Mouse (Mus musculus) heart, embryonic 11.5 days (tissue): ENCODE measurements around the gene Gpr137c. TPM values are rescaled to one million over a fixed set of nuclear protein-coding genes. Genes with fewer than 3 reads are reported as not detected.
A peak's percentile ranks its signal among the peaks of the same experiment; 100 is the strongest.

Experiments
- ATAC-seq: fragments of 200-750 bp; cut with Nextera tagmentation; replicated peaks from 2 replicates; pipeline ENCODE4 v1.8.0; 2017; ENCODE audit warnings: moderate library complexity; ENCODE audit not compliant: insufficient number of reproducible peaks, low FRiP score, low TSS enrichment
- H3K27ac ChIP-seq: fragments of 300-500 bp; sonication (generic); 2 replicates; pipeline ENCODE4 v1.5.1; 2014; ENCODE audit warnings: mild to moderate bottlenecking, low read depth, low read length
- H3K27me3 ChIP-seq: fragments of 300-500 bp; sonication (generic); 2 replicates; pipeline ENCODE4 v1.6.1; 2014; ENCODE audit warnings: mild to moderate bottlenecking, low read length, mixed read lengths; ENCODE audit not compliant: control insufficient read depth, insufficient read depth
- H3K36me3 ChIP-seq: fragments of 300-500 bp; sonication (generic); 2 replicates; pipeline ENCODE4 v1.6.1; 2014; ENCODE audit warnings: mild to moderate bottlenecking, low read length, moderate library complexity, mixed read lengths; ENCODE audit not compliant: control insufficient read depth, insufficient read depth
- H3K4me1 ChIP-seq: fragments of 300-500 bp; sonication (generic); 2 replicates; pipeline ENCODE4 v1.6.1; 2014; ENCODE audit warnings: low read length; ENCODE audit not compliant: control insufficient read depth, insufficient read depth
- H3K4me2 ChIP-seq: fragments of 300-500 bp; sonication (generic); 2 replicates; pipeline ENCODE4 v1.6.1; 2014; ENCODE audit warnings: mild to moderate bottlenecking, moderate library complexity
- H3K4me3 ChIP-seq: fragments of 300-500 bp; sonication (generic); 2 replicates; pipeline ENCODE4 v1.5.1; 2014; ENCODE audit warnings: low read depth, low read length
- H3K9ac ChIP-seq: fragments of 300-500 bp; sonication (generic); 2 replicates; pipeline ENCODE4 v1.6.1; 2014; ENCODE audit warnings: mild to moderate bottlenecking, low read depth, low read length, moderate library complexity
- H3K9me3 ChIP-seq: fragments of 300-500 bp; sonication (generic); replicated peaks from 2 replicates; pipeline ENCODE4 v1.6.1; 2016; ENCODE audit warnings: low read length; ENCODE audit not compliant: control insufficient read depth
- WGBS: fragments of 180-500 bp; shearing (Covaris S2); extraction: QIAGEN DNeasy Blood & Tissue Kit; methylation state at CpG from one replicate; pipeline ENCODE4 v1.1.7; 2014; ENCODE audit not compliant: insufficient replicate concordance; 5-methylcytosine and 5-hydroxymethylcytosine counted together
- polyA plus RNA-seq: library from polyadenylated mRNA; unstranded; fragments of >200 nt; fragmentation: Nextera tagmentation; extraction: Ambion mirVana; gene quantifications from 2 replicates; pipeline ENCODE4 v1.2.1, GENCODE M21; 2014

The Gpr137c gene
- polyA plus RNA-seq, 1 experiment from 2014 or later = 7.7 TPM

DNA sequence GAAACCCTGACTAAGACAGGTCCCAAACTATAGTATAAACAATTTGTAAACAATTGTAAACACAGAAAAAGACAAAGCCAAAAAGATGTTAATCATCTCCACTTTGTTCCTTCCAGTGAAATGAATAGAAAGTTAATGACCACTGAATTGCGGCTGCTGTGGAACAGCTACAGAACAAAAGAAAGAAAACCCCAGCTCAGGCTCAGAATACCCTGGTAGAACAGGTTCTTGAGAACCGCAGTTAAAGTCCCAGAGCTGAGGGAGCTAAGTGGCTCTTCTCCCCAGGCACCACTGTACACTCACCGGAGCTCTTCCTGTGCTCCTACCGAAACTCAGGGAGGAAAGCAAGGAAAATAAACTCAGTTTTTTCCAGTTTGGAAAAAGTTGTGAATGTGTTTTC, 8.8 kb upstream of the Gpr137c start:
- Histone ChIP-seq H3K27me3 (no peaks in the 10 kb centered on the region), H3K4me2 (no peak overlapping the region), H3K27ac (no peak overlapping the region), H3K36me3 (no peaks in the 10 kb centered on the region), H3K9me3 (no peaks in the 10 kb centered on the region), H3K9ac (no peak overlapping the region), H3K4me3 (no peak overlapping the region), H3K4me1 (no peaks in the 10 kb centered on the region)
- WGBS = 69% methylated on average over 4 of the region's 4 CpGs
- ATAC-seq = no peak

DNA sequence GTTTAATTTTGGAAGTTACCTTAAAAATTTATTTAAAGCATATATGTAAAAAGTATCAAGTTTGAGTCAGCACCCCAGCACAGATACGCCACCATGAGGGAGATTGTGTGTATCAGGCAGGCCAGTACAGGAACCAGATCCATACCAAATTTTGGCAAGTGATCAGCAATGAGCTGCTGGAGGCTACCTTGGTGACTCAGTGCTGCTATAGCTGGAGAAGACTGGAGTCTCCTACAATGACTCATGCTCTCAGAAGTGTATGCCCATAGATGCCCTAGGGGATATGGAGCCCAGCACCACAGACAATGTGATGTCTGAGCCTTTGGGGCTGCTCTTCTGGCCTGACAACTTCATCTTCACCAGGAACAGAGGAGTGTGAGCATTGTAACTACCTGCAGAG, 8.1 kb upstream of the Gpr137c start:
- Histone ChIP-seq H3K9me3 (no peaks in the 10 kb centered on the region), H3K27ac (no peak overlapping the region), H3K9ac (no peak overlapping the region), H3K4me2 (no peak overlapping the region), H3K27me3 (no peaks in the 10 kb centered on the region), H3K4me3 (no peak overlapping the region), H3K36me3 (no peaks in the 10 kb centered on the region), H3K4me1 (no peaks in the 10 kb centered on the region)
- no peak for ATAC-seq
- WGBS = 83% methylated on average over 1 of the region's 1 CpGs

DNA sequence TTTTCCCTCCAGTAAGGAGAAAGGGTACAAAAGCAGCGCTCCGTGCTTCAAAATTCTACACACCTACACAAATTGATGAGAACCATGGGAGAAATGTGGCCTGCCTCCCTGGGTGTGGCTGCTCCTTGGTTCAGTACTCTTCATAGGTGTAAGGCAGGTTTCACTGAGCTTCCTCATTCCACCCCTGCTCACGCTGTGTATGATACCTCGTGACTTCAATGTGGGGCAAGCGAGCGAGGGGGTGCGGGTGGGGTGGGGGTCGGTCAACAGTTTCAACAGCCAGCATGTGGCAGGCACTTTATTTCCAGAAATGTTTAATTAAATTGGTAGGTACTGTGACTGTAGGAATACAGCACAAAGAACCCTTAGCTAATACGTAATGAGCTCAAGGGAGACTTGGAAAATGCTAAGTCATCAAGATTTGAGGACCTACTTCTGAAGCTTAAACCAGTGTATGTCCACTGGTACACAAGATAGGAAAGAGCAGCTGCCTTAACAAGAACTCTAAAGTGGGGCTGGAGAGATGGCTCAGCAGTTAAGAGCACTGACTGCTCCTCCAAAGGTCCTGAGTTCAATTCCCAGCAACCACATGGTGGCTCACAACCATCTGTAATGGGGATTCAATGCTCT, 2.7 kb upstream of the Gpr137c start:
- no peak for ATAC-seq
- H3K27ac ChIP-seq = no peak overlapping the region
- H3K4me2 ChIP-seq = no peak overlapping the region
- H3K27me3 ChIP-seq = no peaks in the 10 kb centered on the region
- H3K4me3 ChIP-seq = no peak overlapping the region
- WGBS = 89% methylated on average over 9 of the region's 9 CpGs
- no peaks in the 10 kb centered on the region for H3K4me1 ChIP-seq
- no peaks in the 10 kb centered on the region for H3K36me3 ChIP-seq
- H3K9ac ChIP-seq = no peak overlapping the region
- no peaks in the 10 kb centered on the region for H3K9me3 ChIP-seq

DNA sequence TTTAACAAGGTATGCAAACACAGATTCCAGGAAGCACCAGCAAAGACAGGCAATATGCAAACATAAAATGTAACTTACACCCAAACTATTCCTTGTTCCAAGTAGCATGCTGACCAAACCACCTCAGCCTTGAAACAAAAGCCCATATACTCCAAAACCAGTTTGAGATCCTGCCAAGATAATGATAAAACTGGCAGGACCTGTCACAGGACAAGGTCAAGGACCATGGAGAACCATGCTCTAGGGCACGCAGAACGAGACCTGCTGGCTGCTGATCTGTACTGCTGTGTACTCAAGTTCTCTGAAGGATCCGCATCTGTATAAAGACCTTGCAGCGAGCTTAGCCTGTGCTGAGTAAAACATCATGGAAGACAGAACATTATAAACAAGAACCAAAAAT, 1.8 kb upstream of the Gpr137c start:
- no peaks in the 10 kb centered on the region for H3K4me1 ChIP-seq
- no peak overlapping the region for H3K4me2 ChIP-seq
- no peak overlapping the region for H3K4me3 ChIP-seq
- ATAC-seq = no peak
- H3K9ac ChIP-seq = no peak overlapping the region
- H3K27ac ChIP-seq = no peak overlapping the region
- 82% methylated on average over 4 of the region's 4 CpGs for WGBS
- H3K9me3 ChIP-seq = no peaks in the 10 kb centered on the region
- H3K27me3 ChIP-seq = no peaks in the 10 kb centered on the region
- H3K36me3 ChIP-seq = no peaks in the 10 kb centered on the region

DNA sequence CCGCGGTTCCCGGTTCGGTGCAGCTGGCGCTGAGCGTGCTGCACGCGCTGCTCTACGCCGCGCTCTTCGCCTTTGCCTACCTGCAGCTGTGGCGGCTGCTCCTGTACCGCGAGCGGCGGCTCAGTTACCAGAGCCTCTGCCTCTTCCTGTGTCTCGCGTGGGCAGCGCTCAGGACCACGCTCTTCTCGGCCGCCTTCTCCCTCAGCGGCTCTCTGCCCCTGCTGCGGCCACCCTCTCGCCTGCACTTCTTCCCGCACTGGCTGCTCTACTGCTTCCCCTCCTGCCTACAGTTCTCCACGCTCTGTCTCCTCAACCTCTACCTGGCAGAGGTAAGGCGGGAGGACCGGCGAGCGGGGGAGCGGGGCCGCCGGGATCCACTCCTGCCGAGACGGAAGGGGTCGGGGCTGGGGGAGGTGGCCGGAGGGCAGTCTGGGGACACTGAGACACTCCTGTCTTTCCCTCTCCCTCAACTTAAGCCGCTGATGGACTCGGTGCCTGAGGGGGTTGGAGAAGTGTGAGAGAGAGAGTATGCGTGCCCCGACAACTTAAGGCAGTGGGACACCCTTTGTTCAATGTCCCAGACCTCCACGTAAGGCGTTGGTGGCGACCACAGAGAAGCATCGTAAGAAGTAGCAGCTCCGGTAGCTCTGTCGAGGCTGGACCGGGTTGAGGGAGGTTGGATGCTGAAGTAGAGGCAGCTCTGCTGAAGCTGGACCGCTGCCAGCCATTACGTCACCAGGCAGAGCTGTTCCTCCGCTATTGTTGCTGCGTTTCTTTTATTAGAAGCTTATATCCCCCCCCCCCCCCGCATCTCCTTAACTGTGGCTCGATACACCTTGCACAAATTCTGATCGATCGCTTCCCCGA, 806 bp downstream of the Gpr137c start, which contains the start of gene Txndc16:
Gene Txndc16, minus strand, starts transcription at position 239 of the 867 bp plus-strand sequence.
- Histone ChIP-seq H3K27ac (peak within 1 kb of the TSS; percentile 95), H3K9ac (peak within 1 kb of the TSS; percentile 81), H3K27me3 (no peaks in the 10 kb centered on the region), H3K36me3 (no peaks in the 10 kb centered on the region), H3K4me3 (peak within 1 kb of the TSS; percentile 89), H3K4me2 (peak within 1 kb of the TSS; percentile 97), H3K4me1 (no peaks in the 10 kb centered on the region), H3K9me3 (no peaks in the 10 kb centered on the region)
- under 1% methylated on average over 53 of the region's 59 CpGs for WGBS
- ATAC-seq = peak; percentile 22

DNA sequence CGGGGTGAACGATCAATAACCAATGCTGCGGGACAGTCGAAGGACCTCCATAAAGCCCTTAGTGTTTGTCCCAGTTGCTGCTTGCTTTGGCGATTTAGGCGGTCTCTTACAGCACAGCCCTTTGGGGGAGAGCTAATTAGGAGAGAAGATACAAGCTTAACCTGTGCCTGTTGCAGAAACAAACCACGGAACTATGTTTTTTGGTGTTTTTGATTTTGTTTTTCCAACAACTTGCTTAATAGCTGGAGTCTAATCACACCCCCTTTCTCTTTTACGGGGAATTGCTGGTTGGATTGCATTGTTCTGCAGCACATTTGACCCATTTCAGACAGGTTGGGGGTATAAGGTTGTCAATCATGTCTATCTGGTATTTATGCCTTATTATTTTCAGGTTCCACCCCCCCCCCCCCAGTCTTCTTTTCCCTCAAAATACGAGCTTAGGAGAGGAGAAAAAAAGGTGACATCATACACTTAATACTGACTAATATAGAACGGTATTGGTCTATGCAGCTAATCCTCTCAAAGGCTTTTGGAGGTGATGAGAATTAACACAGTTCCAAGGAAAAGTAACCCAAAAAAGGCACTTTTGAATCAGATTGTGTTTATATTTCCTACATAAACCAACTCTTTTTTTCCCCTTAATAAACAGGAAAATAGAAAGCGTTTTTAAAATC, 1.6 kb downstream of the Gpr137c start:
- Histone ChIP-seq H3K4me1 (no peaks in the 10 kb centered on the region), H3K4me2 (peak overlapping the region; percentile 97), H3K27ac (0 out of 2 replicates have a peak overlapping the region, but pooled peaks have one; percentile 95), H3K27me3 (no peaks in the 10 kb centered on the region), H3K9ac (peak overlapping the region; percentile 81), H3K9me3 (no peaks in the 10 kb centered on the region), H3K36me3 (no peaks in the 10 kb centered on the region), H3K4me3 (peak overlapping the region; percentile 89)
- ATAC-seq = no peak
- WGBS = 10% methylated on average over 11 of the region's 11 CpGs

DNA sequence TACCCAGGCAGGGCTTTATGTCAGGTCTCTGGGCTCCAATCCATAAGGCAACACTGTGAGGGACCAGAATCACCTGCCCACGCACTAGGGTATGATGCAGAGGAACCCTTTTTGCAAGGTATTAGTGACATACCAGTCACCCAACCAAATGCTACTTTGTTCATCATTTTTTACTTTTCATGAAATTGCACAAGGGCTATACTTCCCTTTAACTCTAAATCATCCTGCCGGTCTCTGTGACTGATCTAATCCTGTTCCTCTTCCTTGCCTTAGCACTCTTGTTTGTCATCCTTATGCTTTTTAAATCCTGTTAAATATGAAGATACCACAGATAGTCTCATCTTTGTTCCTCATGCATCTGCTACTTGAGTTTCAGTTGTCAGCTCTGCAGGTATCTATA, 19.5 kb downstream of the Gpr137c start:
- no peaks in the 10 kb centered on the region for H3K36me3 ChIP-seq
- no peak overlapping the region for H3K9ac ChIP-seq
- H3K9me3 ChIP-seq = no peaks in the 10 kb centered on the region
- no peak for ATAC-seq
- H3K27me3 ChIP-seq = no peaks in the 10 kb centered on the region
- H3K27ac ChIP-seq = no peak overlapping the region
- WGBS = 83% methylated on average over 2 of the region's 2 CpGs
- no peaks in the 10 kb centered on the region for H3K4me1 ChIP-seq
- no peak overlapping the region for H3K4me2 ChIP-seq
- no peak overlapping the region for H3K4me3 ChIP-seq

DNA sequence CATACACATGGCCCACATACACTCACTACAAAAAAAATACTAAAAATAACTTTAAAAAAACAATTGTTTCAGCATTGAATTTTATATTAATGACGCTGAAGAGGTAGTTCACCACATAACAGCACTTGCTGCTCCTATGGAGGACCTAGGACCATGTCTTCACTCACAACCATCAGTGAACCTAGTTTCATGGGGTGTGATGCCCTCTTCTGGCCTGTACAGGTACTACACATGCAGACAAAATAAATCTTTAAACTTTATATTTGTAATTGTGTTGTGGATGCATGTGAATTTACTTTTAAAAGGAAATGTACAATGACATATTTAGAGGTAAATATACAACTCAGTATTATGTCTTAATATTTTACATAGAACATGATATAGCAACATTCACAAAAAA, 22.1 kb downstream of the Gpr137c start:
- whole genome bisulfite sequencing = 47% methylated on average over 1 of the region's 1 CpGs
- no peak overlapping the region for H3K9ac ChIP-seq
- ATAC-seq = no peak
- H3K36me3 ChIP-seq = no peaks in the 10 kb centered on the region
- H3K4me3 ChIP-seq = no peak overlapping the region
- no peak overlapping the region for H3K4me2 ChIP-seq
- H3K9me3 ChIP-seq = no peaks in the 10 kb centered on the region
- H3K4me1 ChIP-seq = no peaks in the 10 kb centered on the region
- no peak overlapping the region for H3K27ac ChIP-seq
- no peaks in the 10 kb centered on the region for H3K27me3 ChIP-seq
